Mouse (Mus musculus): ENCODE results near the gene Rex1bd.
A peak's percentile ranks its signal among the peaks of the same experiment; 100 is the strongest.

Gene Rex1bd

GRCm38 (mm10) chr8:70501820-70502529, 4.6 kb downstream of the Rex1bd start:
- peak in 1 of 2 experiments; percentile 46 for DNase-seq

- DNase-seq: peak; percentile 41 to 63
Measured at GRCm38 (mm10) chr8:70500386-70501301, 5.9 kb downstream of the Rex1bd start.

GRCm38 (mm10) chr8:70495771-70496062, 10.8 kb downstream of the Rex1bd start:
- DNase-seq: no peak

GRCm38 (mm10) chr8:70495001-70495770, 11.4 kb downstream of the Rex1bd start:
- no peak for DNase-seq

- no peak for DNase-seq
Measured at GRCm38 (mm10) chr8:70494416-70494945, 12.1 kb downstream of the Rex1bd start.

- DNase-seq: peak in 1 of 2 experiments; percentile 39
Measured at GRCm38 (mm10) chr8:70493692-70494415, 12.7 kb downstream of the Rex1bd start.

- no peak for DNase-seq
Measured at GRCm38 (mm10) chr8:70492664-70493640, 13.6 kb downstream of the Rex1bd start, which contains the start of gene Crlf1. Gene Crlf1, plus strand, starts transcription at chr8:70493158.

GRCm38 (mm10) chr8:70490880-70491495, 15.6 kb downstream of the Rex1bd start:
- DNase-seq: no peak

GRCm38 (mm10) chr8:70490061-70490879, 16.3 kb downstream of the Rex1bd start:
- no peak for DNase-seq

- peak; percentile 13 to 62 for DNase-seq
Measured at GRCm38 (mm10) chr8:70489576-70489975, 17.0 kb downstream of the Rex1bd start.

GRCm38 (mm10) chr8:70488931-70489470, 17.6 kb downstream of the Rex1bd start:
- DNase-seq: no peak

- DNase-seq: peak; percentile 35 to 76
Measured at GRCm38 (mm10) chr8:70487993-70488796, 18.4 kb downstream of the Rex1bd start.

GRCm38 (mm10) chr8:70486941-70487520, 19.5 kb downstream of the Rex1bd start, which contains the start of gene Tmem59l:
Gene Tmem59l, minus strand, starts transcription at chr8:70487358.
- no peak for DNase-seq

GRCm38 (mm10) chr8:70486191-70486681, 20.3 kb downstream of the Rex1bd start:
- DNase-seq: no peak

- no peak for DNase-seq
Measured at GRCm38 (mm10) chr8:70482943-70483342, 23.6 kb downstream of the Rex1bd start.

GRCm38 (mm10) chr8:70481908-70482307, 24.6 kb downstream of the Rex1bd start:
- DNase-seq: no peak

GRCm38 (mm10) chr8:70477269-70477982, 29.1 kb downstream of the Rex1bd start:
- peak; percentile 33 to 61 for DNase-seq
